Mouse (Mus musculus): ENCODE measurements around the gene U2af1l4. TPM values are rescaled to one million over a fixed set of nuclear protein-coding genes. Genes with fewer than 3 reads are reported as not detected.

The U2af1l4 gene
- polyA plus RNA-seq, 1 experiment from 2014 or later = 73.4 TPM

DNA sequence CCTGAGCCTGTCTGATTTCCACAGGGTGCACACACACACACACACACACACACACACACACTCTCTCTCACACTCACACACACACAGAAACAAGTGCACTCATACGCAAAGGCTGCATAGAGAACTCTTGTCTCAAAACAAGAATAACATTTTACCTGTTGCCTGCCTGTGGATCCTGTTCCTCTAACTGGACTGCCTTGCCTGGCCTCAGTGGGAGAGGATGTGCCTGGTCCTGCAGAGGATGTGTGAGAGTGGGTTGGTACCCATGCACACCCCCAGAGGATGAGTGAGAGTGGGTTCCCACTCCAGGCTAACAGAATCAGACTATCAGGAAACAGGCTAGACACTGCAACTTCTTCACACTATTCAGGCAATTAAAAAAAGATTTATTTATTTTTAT, 12.5 kb upstream of the U2af1l4 start:
- no peak overlapping the region for H3K27ac ChIP-seq (ENCODE audit: low read length)
- H3K36me3 ChIP-seq (ENCODE audit: control insufficient read depth, insufficient read depth, low read length) = peaks cover 5% of the 10 kb centered on the region; the same call in 1 of the 2 replicates
- no peak overlapping the region for H3K4me2 ChIP-seq (ENCODE audit: low read depth, low read length)
- ATAC-seq (ENCODE audit: insufficient read depth, low FRiP score) = no peak
- H3K4me3 ChIP-seq (replicated peaks; ENCODE audit: low read length) = no peak overlapping the region
- 100% methylated on average over 1 of the region's 1 CpGs for WGBS
- H3K27me3 ChIP-seq (ENCODE audit: control insufficient read depth, insufficient read depth, low read length) = no peaks in the 10 kb centered on the region
- H3K9ac ChIP-seq (ENCODE audit: low read length) = no peak overlapping the region
- H3K4me1 ChIP-seq (ENCODE audit: control insufficient read depth, insufficient read depth, low read length) = peaks cover 12% of the 10 kb centered on the region
- no peaks in the 10 kb centered on the region for H3K9me3 ChIP-seq (replicated peaks; ENCODE audit: control insufficient read depth, low read length)

DNA sequence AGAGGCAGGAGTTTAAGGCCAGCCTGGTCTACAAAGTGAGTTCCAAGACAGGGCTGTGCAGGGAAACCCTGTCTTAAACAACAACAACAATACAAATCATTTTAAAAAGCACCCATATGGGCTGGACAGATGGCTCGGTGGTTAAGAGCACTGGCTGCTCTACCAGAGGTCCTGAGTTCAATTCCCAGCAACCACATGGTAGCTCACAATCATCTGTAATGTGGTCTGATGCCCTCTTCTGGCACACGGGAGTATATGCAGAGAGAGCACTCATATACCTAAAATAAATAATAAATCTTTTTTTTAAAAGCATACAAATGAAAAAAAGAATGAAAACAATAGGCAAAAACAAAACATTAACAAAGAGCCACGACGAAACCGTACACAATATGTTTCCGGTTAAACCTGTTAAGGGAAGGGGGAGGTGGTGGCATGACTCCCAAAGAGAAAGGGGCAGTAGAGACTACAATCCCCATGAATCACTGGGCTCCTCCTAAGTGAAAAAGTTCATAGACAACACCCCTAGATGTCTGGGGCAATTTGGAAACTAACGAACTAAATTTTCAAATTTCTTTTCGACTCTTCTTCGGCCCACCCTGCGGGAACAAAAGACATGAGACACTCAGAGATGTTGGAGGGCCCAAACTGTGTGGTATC, 11.5 kb upstream of the U2af1l4 start:
- Histone ChIP-seq H3K27ac (ENCODE audit: low read length) (peak overlapping the region; percentile 99), H3K27me3 (ENCODE audit: control insufficient read depth, insufficient read depth, low read length) (no peaks in the 10 kb centered on the region), H3K9me3 (replicated peaks; ENCODE audit: control insufficient read depth, low read length) (no peaks in the 10 kb centered on the region), H3K4me3 (replicated peaks; ENCODE audit: low read length) (peak overlapping the region; percentile 78), H3K36me3 (ENCODE audit: control insufficient read depth, insufficient read depth, low read length) (peaks cover 8% of the 10 kb centered on the region; the same call in 1 of the 2 replicates), H3K9ac (ENCODE audit: low read length) (peak overlapping the region; percentile 85), H3K4me2 (ENCODE audit: low read depth, low read length) (peak overlapping the region; percentile 49), H3K4me1 (ENCODE audit: control insufficient read depth, insufficient read depth, low read length) (peaks cover 12% of the 10 kb centered on the region)
- 3% methylated on average over 10 of the region's 10 CpGs for WGBS
- peak; percentile 58 for ATAC-seq (ENCODE audit: insufficient read depth, low FRiP score)

DNA sequence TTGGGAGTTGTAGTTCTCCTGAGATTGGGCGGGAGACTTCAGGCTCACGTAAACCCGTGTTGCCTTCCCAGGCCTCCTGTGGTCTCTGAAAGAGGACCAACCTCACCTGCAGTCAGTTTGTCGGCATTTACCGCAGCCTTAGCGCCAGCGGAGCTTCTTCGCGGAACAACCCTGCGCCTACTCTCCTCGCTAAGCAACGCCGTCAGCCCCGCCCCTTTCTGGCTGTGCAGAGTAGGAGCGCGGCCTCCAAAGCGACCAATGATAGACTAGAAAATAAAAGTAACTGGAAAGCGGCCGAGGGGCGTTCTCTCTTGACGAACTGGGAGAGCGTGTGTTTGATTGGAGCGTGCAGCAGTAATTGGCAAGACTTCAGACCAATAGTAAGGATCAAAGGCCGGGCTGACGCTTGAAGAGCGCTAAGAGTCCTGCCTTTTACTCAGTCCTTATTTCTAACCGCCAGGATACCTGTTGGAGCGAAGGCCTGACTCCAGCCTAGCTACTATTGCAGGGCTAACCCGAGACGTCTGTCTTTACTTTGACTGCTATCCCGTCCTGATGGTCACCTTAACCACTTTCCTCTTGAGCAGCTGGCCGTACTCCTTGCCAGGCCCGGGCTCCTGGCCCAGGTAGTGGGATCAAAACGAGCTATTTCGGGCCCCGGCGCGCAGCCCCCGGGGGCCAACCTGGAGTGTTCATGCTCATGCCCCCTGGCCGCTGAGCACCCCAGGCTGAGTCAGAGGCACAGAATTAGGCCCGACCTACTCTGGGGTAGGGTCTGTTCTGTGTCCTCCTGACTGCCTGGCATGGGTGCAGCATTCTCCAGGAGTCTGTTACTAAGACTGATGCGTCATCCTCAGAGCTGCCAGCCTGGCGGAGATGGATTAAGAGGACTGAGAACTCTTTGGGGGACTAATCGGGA, 10.7 kb upstream of the U2af1l4 start, which contains the start of the genes Hspb6 and Proser3:
Gene Hspb6 (plus strand): TSS at position 77 of the 919 bp plus-strand sequence.
Gene Proser3 (minus strand): TSS at position 198 of the 919 bp plus-strand sequence.
- ATAC-seq (ENCODE audit: insufficient read depth, low FRiP score) = peak; percentile 95
- H3K4me2 ChIP-seq (ENCODE audit: low read depth, low read length) = peak within 1 kb of the TSS; percentile 94
- H3K36me3 ChIP-seq (ENCODE audit: control insufficient read depth, insufficient read depth, low read length) = peaks cover 8% of the 10 kb centered on the region; the same call in 1 of the 2 replicates
- no peaks in the 10 kb centered on the region for H3K27me3 ChIP-seq (ENCODE audit: control insufficient read depth, insufficient read depth, low read length)
- H3K9me3 ChIP-seq (replicated peaks; ENCODE audit: control insufficient read depth, low read length) = no peaks in the 10 kb centered on the region
- WGBS = under 1% methylated on average over 44 of the region's 44 CpGs
- peak within 1 kb of the TSS; percentile 85 for H3K9ac ChIP-seq (ENCODE audit: low read length)
- peak within 1 kb of the TSS; percentile 99 for H3K27ac ChIP-seq (ENCODE audit: low read length)
- H3K4me3 ChIP-seq (replicated peaks; ENCODE audit: low read length) = peak within 1 kb of the TSS; percentile 78
- peaks cover 12% of the 10 kb centered on the region for H3K4me1 ChIP-seq (ENCODE audit: control insufficient read depth, insufficient read depth, low read length)

DNA sequence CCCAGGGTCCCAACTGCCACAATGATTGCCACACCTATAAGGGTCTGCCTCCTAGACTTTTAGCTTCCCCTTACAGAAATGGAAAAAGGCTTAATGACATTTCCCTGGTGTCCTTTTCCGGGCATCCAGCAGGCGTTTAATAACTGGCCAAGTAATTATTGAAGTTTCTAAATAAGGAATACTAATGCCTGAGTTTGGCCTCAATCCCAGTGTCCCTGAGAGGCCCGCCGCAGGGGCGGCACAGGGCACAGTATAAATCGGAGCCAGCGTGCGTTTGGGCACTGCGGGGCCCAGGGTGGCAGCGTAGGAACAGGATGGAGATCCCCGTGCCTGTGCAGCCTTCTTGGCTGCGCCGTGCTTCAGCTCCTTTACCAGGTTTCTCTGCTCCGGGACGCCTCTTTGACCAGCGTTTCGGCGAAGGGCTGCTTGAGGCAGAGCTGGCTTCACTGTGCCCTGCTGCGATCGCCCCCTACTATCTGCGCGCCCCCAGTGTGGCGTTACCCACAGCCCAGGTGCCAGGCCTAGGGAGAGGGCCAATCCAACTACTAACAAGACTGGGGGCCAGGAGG, 10.0 kb upstream of the U2af1l4 start:
- Histone ChIP-seq H3K36me3 (ENCODE audit: control insufficient read depth, insufficient read depth, low read length) (peaks cover 8% of the 10 kb centered on the region; the same call in 1 of the 2 replicates), H3K27me3 (ENCODE audit: control insufficient read depth, insufficient read depth, low read length) (no peaks in the 10 kb centered on the region), H3K4me2 (ENCODE audit: low read depth, low read length) (peak overlapping the region; percentile 94), H3K4me3 (replicated peaks; ENCODE audit: low read length) (peak overlapping the region; percentile 78), H3K9ac (ENCODE audit: low read length) (peak overlapping the region; percentile 84), H3K4me1 (ENCODE audit: control insufficient read depth, insufficient read depth, low read length) (peaks cover 14% of the 10 kb centered on the region), H3K27ac (ENCODE audit: low read length) (peak overlapping the region; percentile 99), H3K9me3 (replicated peaks; ENCODE audit: control insufficient read depth, low read length) (no peaks in the 10 kb centered on the region)
- 0 out of 2 replicates have a peak, but pooled peaks have one; percentile 12 for ATAC-seq (ENCODE audit: insufficient read depth, low FRiP score)
- 3% methylated on average over 23 of the region's 23 CpGs for WGBS

DNA sequence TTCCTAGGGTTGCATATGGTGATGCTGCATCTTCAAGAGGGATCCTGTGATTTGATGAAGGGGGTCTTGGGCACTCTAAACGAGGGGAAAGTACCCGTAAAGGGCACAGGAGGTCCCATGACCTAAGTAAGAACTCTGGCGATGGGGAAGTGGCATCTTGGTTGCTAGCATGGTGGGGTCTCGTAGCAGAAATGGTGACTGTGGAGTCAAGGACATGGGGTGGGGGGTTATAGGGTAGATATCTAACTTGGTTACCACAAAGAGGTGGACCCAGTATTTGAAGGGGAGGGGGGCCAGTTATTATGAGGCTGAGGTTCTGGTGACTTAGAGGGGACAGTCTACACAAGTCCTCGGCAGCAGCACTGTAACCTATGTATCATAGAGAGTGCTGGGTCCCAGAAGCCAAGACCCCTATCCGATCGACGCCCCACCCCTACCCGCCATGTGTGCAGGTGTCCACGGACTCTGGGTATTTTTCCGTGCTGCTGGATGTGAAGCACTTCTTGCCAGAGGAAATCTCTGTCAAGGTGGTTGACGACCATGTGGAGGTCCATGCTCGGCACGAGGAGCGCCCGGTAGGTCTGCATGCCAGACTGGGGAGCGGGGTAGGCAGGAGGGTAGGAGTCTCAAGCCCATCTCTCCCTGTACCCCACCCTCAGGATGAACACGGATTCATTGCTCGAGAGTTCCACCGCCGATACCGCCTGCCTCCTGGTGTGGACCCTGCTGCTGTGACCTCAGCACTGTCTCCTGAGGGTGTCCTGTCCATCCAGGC, 9.1 kb upstream of the U2af1l4 start:
- Histone ChIP-seq H3K9ac (ENCODE audit: low read length) (peak overlapping the region; percentile 84), H3K36me3 (ENCODE audit: control insufficient read depth, insufficient read depth, low read length) (peaks cover 8% of the 10 kb centered on the region; the same call in 1 of the 2 replicates), H3K4me3 (replicated peaks; ENCODE audit: low read length) (peak overlapping the region; percentile 78), H3K4me2 (ENCODE audit: low read depth, low read length) (peak overlapping the region; percentile 94), H3K9me3 (replicated peaks; ENCODE audit: control insufficient read depth, low read length) (no peaks in the 10 kb centered on the region), H3K4me1 (ENCODE audit: control insufficient read depth, insufficient read depth, low read length) (peaks cover 23% of the 10 kb centered on the region), H3K27me3 (ENCODE audit: control insufficient read depth, insufficient read depth, low read length) (no peaks in the 10 kb centered on the region), H3K27ac (ENCODE audit: low read length) (peak overlapping the region; percentile 99; the same call in 1 of the 2 replicates)
- 82% methylated on average over 22 of the region's 22 CpGs for WGBS
- ATAC-seq (ENCODE audit: insufficient read depth, low FRiP score) = no peak

DNA sequence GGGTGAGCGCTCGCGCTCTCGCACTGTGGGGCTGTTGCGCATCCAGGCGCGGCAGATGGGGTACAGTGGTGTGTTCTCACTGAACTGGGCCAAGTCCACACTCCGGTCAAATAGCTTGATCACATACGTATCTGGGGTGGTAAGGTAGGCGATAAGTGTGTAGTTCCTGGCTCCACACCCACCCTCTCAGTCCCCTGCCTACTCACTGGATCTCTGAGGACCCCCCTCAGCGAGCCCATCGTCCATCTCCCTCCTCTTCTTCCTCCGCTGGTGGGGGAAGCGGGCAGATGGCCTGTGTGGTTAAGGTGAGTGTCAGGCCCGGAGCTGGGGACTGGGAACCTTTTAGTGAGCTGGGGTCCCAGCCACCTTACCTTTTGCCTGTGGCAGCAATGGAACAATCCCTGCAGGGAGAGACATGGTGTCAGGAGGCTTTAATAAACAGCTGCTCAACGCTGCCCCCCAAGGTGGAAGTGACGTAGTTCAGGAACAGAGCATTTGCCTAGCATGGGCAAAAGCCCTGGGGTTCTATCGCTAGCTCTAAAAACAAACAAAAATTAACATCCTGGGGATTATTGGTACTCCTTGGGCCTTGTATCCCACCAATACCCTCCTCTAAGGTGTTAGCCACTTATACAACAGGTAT, 6.1 kb upstream of the U2af1l4 start:
- 93% methylated on average over 18 of the region's 18 CpGs for WGBS
- Histone ChIP-seq H3K27ac (ENCODE audit: low read length) (no peak overlapping the region), H3K4me1 (ENCODE audit: control insufficient read depth, insufficient read depth, low read length) (peaks cover 24% of the 10 kb centered on the region), H3K4me3 (replicated peaks; ENCODE audit: low read length) (no peak overlapping the region), H3K9ac (ENCODE audit: low read length) (no peak overlapping the region), H3K9me3 (replicated peaks; ENCODE audit: control insufficient read depth, low read length) (no peaks in the 10 kb centered on the region), H3K36me3 (ENCODE audit: control insufficient read depth, insufficient read depth, low read length) (peaks cover 8% of the 10 kb centered on the region; the same call in 1 of the 2 replicates), H3K4me2 (ENCODE audit: low read depth, low read length) (0 out of 2 replicates have a peak overlapping the region, but pooled peaks have one; percentile 97), H3K27me3 (ENCODE audit: control insufficient read depth, insufficient read depth, low read length) (no peaks in the 10 kb centered on the region)
- ATAC-seq (ENCODE audit: insufficient read depth, low FRiP score) = no peak

DNA sequence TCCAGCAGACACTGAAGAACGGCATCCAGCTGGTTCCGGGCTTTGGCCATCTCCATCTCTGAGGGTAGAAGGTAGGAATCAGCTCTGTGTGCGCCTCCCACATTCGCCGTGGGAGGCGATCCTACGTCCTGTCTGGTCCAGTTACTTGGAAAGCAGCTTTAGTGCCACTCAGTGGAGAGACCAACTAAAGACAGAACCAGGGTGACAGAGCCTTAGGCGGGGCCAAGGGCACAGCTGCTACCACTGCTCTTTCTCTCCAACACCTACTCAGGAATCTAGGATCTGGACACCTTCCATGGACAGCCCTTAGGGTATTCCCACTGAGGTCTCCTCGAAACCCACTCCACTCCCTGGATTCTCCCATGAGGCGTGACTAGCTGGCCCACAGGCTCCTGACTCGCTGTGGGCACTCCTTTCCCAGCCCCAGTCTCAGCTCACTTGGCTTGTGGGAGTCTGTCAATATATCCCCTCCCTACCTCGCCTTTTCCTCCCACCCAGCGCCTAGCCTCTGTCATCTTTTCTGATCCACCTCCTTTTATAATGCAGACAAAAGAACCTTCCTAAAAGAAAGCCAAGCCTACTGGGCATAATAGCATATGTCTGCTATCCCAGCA, 5.1 kb upstream of the U2af1l4 start:
- H3K4me3 ChIP-seq (replicated peaks; ENCODE audit: low read length) = peak overlapping the region; percentile 60
- H3K4me1 ChIP-seq (ENCODE audit: control insufficient read depth, insufficient read depth, low read length) = peaks cover 23% of the 10 kb centered on the region
- H3K27ac ChIP-seq (ENCODE audit: low read length) = peak overlapping the region; percentile 60
- WGBS = 83% methylated on average over 13 of the region's 13 CpGs
- H3K4me2 ChIP-seq (ENCODE audit: low read depth, low read length) = peak overlapping the region; percentile 97
- no peak for ATAC-seq (ENCODE audit: insufficient read depth, low FRiP score)
- peak overlapping the region; percentile 74 for H3K9ac ChIP-seq (ENCODE audit: low read length)
- no peaks in the 10 kb centered on the region for H3K27me3 ChIP-seq (ENCODE audit: control insufficient read depth, insufficient read depth, low read length)
- no peaks in the 10 kb centered on the region for H3K9me3 ChIP-seq (replicated peaks; ENCODE audit: control insufficient read depth, low read length)
- H3K36me3 ChIP-seq (ENCODE audit: control insufficient read depth, insufficient read depth, low read length) = peaks cover 8% of the 10 kb centered on the region; the same call in 1 of the 2 replicates
